Mouse (Mus musculus): ENCODE measurements around the gene Rpia. TPM values are rescaled to one million over a fixed set of nuclear protein-coding genes. Genes with fewer than 3 reads are reported as not detected.

The Rpia gene
- 24.4 and 36.7 TPM in 2 replicates for polyA plus RNA-seq (2012; rRNA removed)
- 4.5 and 4.7 TPM in 2 replicates for polyA plus RNA-seq (2014; fragmentation: Nextera tagmentation; extraction: Ambion mirVana)

DNA sequence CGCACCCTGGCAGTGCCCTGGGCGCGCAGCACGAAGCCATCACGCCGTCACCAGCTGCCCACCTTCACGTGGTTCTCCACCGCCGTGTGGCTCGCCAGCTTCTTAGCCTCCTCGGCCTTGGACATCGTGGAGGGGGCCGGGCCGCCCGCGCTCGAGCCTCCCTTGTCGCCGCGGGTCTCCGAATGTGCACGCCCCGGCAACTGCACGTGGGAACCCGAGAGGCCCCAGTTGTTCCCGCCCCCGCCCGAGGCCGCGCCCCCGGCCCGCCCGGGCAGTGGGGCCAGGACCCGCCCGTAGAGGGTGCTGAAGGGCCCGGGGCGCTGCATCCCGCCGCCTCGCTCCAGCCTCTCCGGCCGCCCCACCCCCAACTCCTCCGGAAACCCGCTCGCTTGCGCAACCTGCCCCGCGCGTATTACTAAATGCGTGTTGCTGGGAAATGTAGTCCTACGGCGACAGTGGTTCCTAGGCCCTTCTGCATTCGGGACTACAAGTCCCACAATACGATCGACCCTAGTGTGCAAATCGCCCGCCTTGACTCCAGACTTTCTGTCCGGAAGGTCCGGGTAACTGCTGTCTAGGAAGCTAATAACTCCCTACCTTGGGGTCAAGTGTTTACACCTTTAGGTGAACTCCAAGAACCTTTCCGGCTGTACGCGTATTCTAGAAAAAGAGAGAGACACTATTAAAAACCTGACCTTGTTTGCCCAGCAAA is at the start of gene Rpia:
Rpia (minus strand) TSS at position 409 of the 712 bp plus-strand sequence.
- H3K27ac ChIP-seq: peak within 1 kb of the TSS; percentile 86
- no peaks in the 10 kb centered on the region for H3K27me3 ChIP-seq (ENCODE audit: control insufficient read depth, insufficient read depth, low read length)
- H3K4me3 ChIP-seq (ENCODE audit: insufficient read depth in 1 of 2, low read depth in 2 of 2, low read length in 2 of 2): peak within 1 kb of the TSS; percentile 71 to 74
- under 1% methylated on average over 55 of the region's 62 CpGs for WGBS (ENCODE audit: insufficient replicate concordance)
- peak; percentile 95 to 97 (median 96) for DNase-seq (ENCODE audit: low read depth in 3 of 3, low spot score in 3 of 3)
- TF ChIP-seq CTCF (IDR thresholded peaks at IDR 0.05; ENCODE audit: low read depth): peak; percentile 43
- peak; percentile 18; the same call in 1 of the 2 replicates for TF ChIP-seq EP300 (IDR thresholded peaks at IDR 0.05; ENCODE audit: low read depth)
- H3K4me1 ChIP-seq (replicated peaks; ENCODE audit: control insufficient read depth in 2 of 2, insufficient read depth in 2 of 2, low read length in 1 of 2): peaks cover 43 to 54% of the 10 kb centered on the region in 2 experiments
- peaks cover 6% of the 10 kb centered on the region for H3K36me3 ChIP-seq (replicated peaks; ENCODE audit: control insufficient read depth, insufficient read depth, low read depth)
- H3K9ac ChIP-seq (replicated peaks): peak within 1 kb of the TSS; percentile 86
- H3K9me3 ChIP-seq (ENCODE audit: control insufficient read depth, low read length): no peaks in the 10 kb centered on the region
- ATAC-seq (ENCODE audit: insufficient read depth): peak; percentile 89
- peak within 1 kb of the TSS; percentile 82 for H3K4me2 ChIP-seq (ENCODE audit: low read depth)

DNA sequence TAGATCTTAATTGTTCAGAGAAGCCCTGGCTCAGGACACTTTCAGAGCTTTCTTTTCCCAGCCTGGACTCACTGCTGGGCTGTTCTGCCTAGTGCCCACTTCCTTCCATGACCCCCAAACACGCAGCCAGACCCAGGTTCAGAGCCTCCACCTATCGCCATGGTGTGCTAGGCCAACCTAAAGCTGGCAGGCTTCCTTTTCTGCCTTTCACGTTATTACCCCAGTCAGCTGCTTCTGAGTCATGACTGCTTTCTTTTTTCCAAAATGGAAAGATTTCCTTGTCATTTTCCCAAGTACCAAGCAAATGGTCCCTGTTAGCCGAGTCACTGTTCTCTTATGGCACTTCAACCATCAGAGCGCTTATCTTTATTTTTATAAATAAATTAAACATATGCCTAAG is 48.2 kb upstream of the Rpia start:
- TF ChIP-seq EP300 (IDR thresholded peaks at IDR 0.05; ENCODE audit: low read depth) (no peak), CTCF (IDR thresholded peaks at IDR 0.05; ENCODE audit: low read depth) (no peak)
- Histone ChIP-seq H3K27me3 (ENCODE audit: control insufficient read depth, insufficient read depth, low read length) (no peaks in the 10 kb centered on the region), H3K27ac (no peak overlapping the region), H3K4me1 (replicated peaks; ENCODE audit: control insufficient read depth in 2 of 2, insufficient read depth in 2 of 2, low read length in 1 of 2) (peaks cover 2 to 10% of the 10 kb centered on the region in 2 experiments), H3K9me3 (ENCODE audit: control insufficient read depth, low read length) (no peaks in the 10 kb centered on the region), H3K4me2 (ENCODE audit: low read depth) (no peak overlapping the region), H3K4me3 (ENCODE audit: insufficient read depth in 1 of 2, low read depth in 2 of 2, low read length in 2 of 2) (no peak overlapping the region), H3K36me3 (replicated peaks; ENCODE audit: control insufficient read depth, insufficient read depth, low read depth) (no peaks in the 10 kb centered on the region), H3K9ac (replicated peaks) (no peak overlapping the region)
- no peak for ATAC-seq (ENCODE audit: insufficient read depth)
- DNase-seq (ENCODE audit: low read depth in 3 of 3, low spot score in 3 of 3): no peak
- 61% methylated on average over 5 of the region's 5 CpGs for WGBS (ENCODE audit: insufficient replicate concordance)

DNA sequence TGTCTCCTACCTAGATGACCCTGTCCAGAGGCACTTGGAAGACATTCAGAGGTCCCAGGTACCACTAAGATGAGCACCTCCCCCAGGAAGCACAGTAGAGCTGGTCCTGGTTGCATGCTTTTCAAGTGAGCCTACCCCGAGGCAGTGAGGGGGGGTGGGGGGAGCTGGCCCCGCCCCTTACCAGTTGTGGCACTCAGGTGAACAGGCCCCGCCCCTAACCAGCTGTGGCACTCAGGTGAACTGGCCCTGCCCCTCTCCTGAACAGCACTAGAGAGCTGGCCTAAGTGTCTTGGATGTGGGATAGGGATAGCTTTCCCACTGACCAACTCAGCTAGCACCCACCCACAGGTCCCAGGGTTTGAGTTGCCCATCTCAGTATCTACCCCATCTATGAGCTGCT is 46.5 kb upstream of the Rpia start:
- H3K27ac ChIP-seq: no peak overlapping the region
- H3K9ac ChIP-seq (replicated peaks): no peak overlapping the region
- no peaks in the 10 kb centered on the region for H3K9me3 ChIP-seq (ENCODE audit: control insufficient read depth, low read length)
- ATAC-seq (ENCODE audit: insufficient read depth) (no peak), DNase-seq (ENCODE audit: low read depth in 3 of 3, low spot score in 3 of 3) (no peak)
- no peak overlapping the region for H3K4me2 ChIP-seq (ENCODE audit: low read depth)
- no peak overlapping the region for H3K4me3 ChIP-seq (ENCODE audit: insufficient read depth in 1 of 2, low read depth in 2 of 2, low read length in 2 of 2)
- no peak for TF ChIP-seq EP300 (IDR thresholded peaks at IDR 0.05; ENCODE audit: low read depth)
- TF ChIP-seq CTCF (IDR thresholded peaks at IDR 0.05; ENCODE audit: low read depth): no peak
- no peaks in the 10 kb centered on the region for H3K27me3 ChIP-seq (ENCODE audit: control insufficient read depth, insufficient read depth, low read length)
- 30% methylated on average over 3 of the region's 3 CpGs for WGBS (ENCODE audit: insufficient replicate concordance)
- peaks cover 0 to 6% of the 10 kb centered on the region in 2 experiments; a peak in 3 of 4 replicates for H3K4me1 ChIP-seq (replicated peaks; ENCODE audit: control insufficient read depth in 2 of 2, insufficient read depth in 2 of 2, low read length in 1 of 2)
- no peaks in the 10 kb centered on the region for H3K36me3 ChIP-seq (replicated peaks; ENCODE audit: control insufficient read depth, insufficient read depth, low read depth)

DNA sequence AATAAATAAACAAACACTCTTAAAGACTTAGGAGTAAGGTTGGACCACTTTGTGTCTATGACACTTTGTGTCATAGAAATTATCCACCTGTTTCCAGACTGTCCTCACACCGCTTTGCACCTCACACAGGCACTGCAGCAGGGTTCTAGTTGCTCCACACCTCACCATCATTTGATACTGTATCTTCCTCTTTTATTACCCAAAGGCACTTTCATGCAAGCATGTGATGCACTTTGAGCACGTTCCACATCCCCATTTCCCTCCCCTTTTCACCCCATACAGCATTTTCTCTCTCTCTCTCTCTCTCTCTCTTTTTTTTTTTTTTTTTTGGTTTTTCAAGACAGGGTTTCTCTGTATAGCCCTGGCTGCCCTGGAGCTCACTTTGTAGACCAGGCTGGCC is 45.3 kb upstream of the Rpia start:
- no peak for TF ChIP-seq CTCF (IDR thresholded peaks at IDR 0.05; ENCODE audit: low read depth)
- Histone ChIP-seq H3K9me3 (ENCODE audit: control insufficient read depth, low read length) (no peaks in the 10 kb centered on the region), H3K27ac (no peak overlapping the region), H3K9ac (replicated peaks) (no peak overlapping the region), H3K4me1 (replicated peaks; ENCODE audit: control insufficient read depth in 2 of 2, insufficient read depth in 2 of 2, low read length in 1 of 2) (no peaks in the 10 kb centered on the region), H3K4me3 (ENCODE audit: insufficient read depth in 1 of 2, low read depth in 2 of 2, low read length in 2 of 2) (no peak overlapping the region), H3K36me3 (replicated peaks; ENCODE audit: control insufficient read depth, insufficient read depth, low read depth) (no peaks in the 10 kb centered on the region), H3K4me2 (ENCODE audit: low read depth) (no peak overlapping the region), H3K27me3 (ENCODE audit: control insufficient read depth, insufficient read depth, low read length) (no peaks in the 10 kb centered on the region)
- ATAC-seq (ENCODE audit: insufficient read depth) (no peak), DNase-seq (ENCODE audit: low read depth in 3 of 3, low spot score in 3 of 3) (no peak)
- WGBS (ENCODE audit: insufficient replicate concordance): 57% methylated on average over 2 of the region's 2 CpGs

DNA sequence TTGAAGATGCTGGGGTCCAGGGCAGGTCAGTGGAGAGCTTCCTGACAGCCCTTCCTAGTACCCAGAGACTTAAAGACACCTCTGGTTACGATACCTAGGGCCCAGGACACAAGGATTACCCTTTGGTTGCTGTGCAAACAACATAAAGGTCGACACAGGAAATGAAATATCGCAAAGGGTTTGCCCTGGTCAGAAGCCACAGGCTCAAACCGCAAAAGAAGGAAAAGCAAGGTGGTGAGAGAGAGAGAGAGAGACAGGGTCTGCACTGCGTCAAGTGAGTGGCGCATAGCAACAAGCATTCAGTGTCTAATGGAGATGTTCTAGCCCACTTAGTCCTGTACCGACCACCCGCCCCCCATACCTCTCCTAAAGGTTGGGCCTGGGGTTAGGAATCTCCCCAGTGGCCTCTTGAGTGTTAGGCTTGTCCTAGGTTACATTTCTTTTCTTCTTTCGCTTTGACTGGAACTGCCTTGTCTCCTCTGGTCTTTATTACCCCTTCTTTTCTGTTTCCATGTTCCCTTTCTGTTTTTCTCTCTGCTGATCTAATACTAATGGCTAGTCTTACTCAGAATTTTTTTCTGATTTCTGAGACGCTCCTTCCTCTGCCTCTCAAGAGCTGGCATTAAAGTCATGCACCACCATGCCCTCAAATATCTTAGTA is 39.3 kb upstream of the Rpia start:
- H3K4me1 ChIP-seq (replicated peaks; ENCODE audit: control insufficient read depth in 2 of 2, insufficient read depth in 2 of 2, low read length in 1 of 2): no peaks in the 10 kb centered on the region
- H3K9ac ChIP-seq (replicated peaks): no peak overlapping the region
- no peaks in the 10 kb centered on the region for H3K27me3 ChIP-seq (ENCODE audit: control insufficient read depth, insufficient read depth, low read length)
- no peak for TF ChIP-seq CTCF (IDR thresholded peaks at IDR 0.05; ENCODE audit: low read depth)
- H3K36me3 ChIP-seq (replicated peaks; ENCODE audit: control insufficient read depth, insufficient read depth, low read depth): no peaks in the 10 kb centered on the region
- no peak overlapping the region for H3K4me3 ChIP-seq (ENCODE audit: insufficient read depth in 1 of 2, low read depth in 2 of 2, low read length in 2 of 2)
- 42% methylated on average over 10 of the region's 10 CpGs for WGBS (ENCODE audit: insufficient replicate concordance)
- DNase-seq (ENCODE audit: low read depth in 3 of 3, low spot score in 3 of 3): no peak
- H3K9me3 ChIP-seq (ENCODE audit: control insufficient read depth, low read length): no peaks in the 10 kb centered on the region
- ATAC-seq (ENCODE audit: insufficient read depth): no peak
- H3K4me2 ChIP-seq (ENCODE audit: low read depth): no peak overlapping the region
- no peak overlapping the region for H3K27ac ChIP-seq

All from liver, embryonic 14.5 days (tissue).